Mouse (Mus musculus) limb, embryonic 14.5 days (tissue): ENCODE results near the gene Igsf9b. TPM values are rescaled to one million over a fixed set of nuclear protein-coding genes. Genes with fewer than 3 reads are reported as not detected.

Experiments used
- ATAC-seq: fragments of 200-750 bp; cut with Nextera tagmentation; 2 replicates; pipeline ENCODE4 v1.8.0; 2017; ENCODE audit warnings: low read depth, moderate number of reproducible peaks, moderate TSS enrichment; ENCODE audit not compliant: low FRiP score
- DNase-seq: peaks from one replicate; pipeline ENCODE4 v3.0.0-alpha.2; 2015; ENCODE audit warnings: low spot score
- H3K27ac ChIP-seq: fragments of 300-500 bp; sonication (generic); replicated peaks from 2 replicates; pipeline ENCODE4 v1.5.1; 2014; ENCODE audit warnings: low read depth, mild to moderate bottlenecking, low read length, moderate library complexity, mixed read lengths
- H3K27me3 ChIP-seq: fragments of 300-500 bp; sonication (generic); 2 replicates; pipeline ENCODE4 v1.6.1; 2014; ENCODE audit warnings: low read length, mixed read lengths; ENCODE audit not compliant: control insufficient read depth, insufficient read depth
- H3K36me3 ChIP-seq: fragments of 300-500 bp; sonication (generic); 2 replicates; pipeline ENCODE4 v1.6.1; 2014; ENCODE audit warnings: mild to moderate bottlenecking, low read length, moderate library complexity, mixed read lengths; ENCODE audit not compliant: control insufficient read depth, insufficient read depth
- H3K4me1 ChIP-seq: fragments of 300-500 bp; sonication (generic); 2 replicates; pipeline ENCODE4 v1.6.1; 2014; ENCODE audit warnings: antibody characterized with exemption, low read length, mixed read lengths; ENCODE audit not compliant: control insufficient read depth, insufficient read depth
- H3K4me2 ChIP-seq: fragments of 300-500 bp; sonication (generic); replicated peaks from 2 replicates; pipeline ENCODE4 v1.6.1; 2014; ENCODE audit warnings: low read depth, mild to moderate bottlenecking, low read length, moderate library complexity; ENCODE audit not compliant: severe bottlenecking
- H3K4me3 ChIP-seq: fragments of 300-500 bp; sonication (generic); replicated peaks from 2 replicates; pipeline ENCODE4 v1.5.1; 2014; ENCODE audit warnings: low read length
- H3K9ac ChIP-seq: fragments of 300-500 bp; sonication (generic); 2 replicates; pipeline ENCODE4 v1.6.1; 2014; ENCODE audit warnings: mild to moderate bottlenecking, low read depth, low read length, moderate library complexity; ENCODE audit not compliant: severe bottlenecking
- H3K9me3 ChIP-seq: fragments of 300-500 bp; sonication (generic); 2 replicates; pipeline ENCODE4 v1.6.1; 2016; ENCODE audit warnings: low read length; ENCODE audit not compliant: control insufficient read depth
- POLR2A ChIP-seq: fragments of 200-500 bp; IDR thresholded peaks from 2 replicates; pipeline ENCODE4 v1.8.0; 2012; ENCODE audit warnings: inconsistent platforms, mild to moderate bottlenecking, moderate library complexity, borderline replicate concordance; ENCODE audit not compliant: insufficient read depth, insufficient read length; ENCODE audit errors: extremely low read depth
- WGBS: fragments of 180-500 bp; shearing (Covaris S2); extraction: QIAGEN DNeasy Blood & Tissue Kit; methylation state at CpG from one replicate; pipeline ENCODE4 v1.1.7; 2014; 5-methylcytosine and 5-hydroxymethylcytosine counted together
- polyA plus RNA-seq, 2 experiments: library from polyadenylated mRNA; depleted of rRNA in 1 of 2; stranded (reverse) in 1 of 2; unstranded in 1 of 2; fragments of >200 nt; fragmentation: Nextera tagmentation in 1 of 2; extraction: Ambion mirVana in 1 of 2; gene quantifications; 2 replicates each; pipeline versions ENCODE4 v1.2.1 to v1.2.3; 2012 to 2014

The Igsf9b gene
- polyA plus RNA-seq, 2 experiments = 1.9 to 2.9 TPM

GRCm38 (mm10) chr9:27353082-27353481, 54.1 kb downstream of the Igsf9b start:
- no peak overlapping the region for H3K27ac ChIP-seq

GRCm38 (mm10) chr9:27357893-27358292, 58.9 kb downstream of the Igsf9b start:
- H3K9ac ChIP-seq = no peak overlapping the region
- ATAC-seq (no peak), DNase-seq (no peak)
- H3K4me1 ChIP-seq = no peaks in the 10 kb centered on the region
- no peaks in the 10 kb centered on the region for H3K36me3 ChIP-seq
- no peak for TF ChIP-seq POLR2A
- no peak overlapping the region for H3K4me3 ChIP-seq
- H3K9me3 ChIP-seq = no peaks in the 10 kb centered on the region
- no peak overlapping the region for H3K27ac ChIP-seq
- no peaks in the 10 kb centered on the region for H3K27me3 ChIP-seq
- 85% methylated on average over 6 of the region's 6 CpGs for WGBS
- no peak overlapping the region for H3K4me2 ChIP-seq

More at GRCm38 (mm10) chr9:27353082-27353481, 54.1 kb downstream of the Igsf9b start:
- H3K36me3 ChIP-seq = no peaks in the 10 kb centered on the region
- DNase-seq = no peak
- H3K4me3 ChIP-seq = no peak overlapping the region
- 78% methylated on average over 7 of the region's 7 CpGs for WGBS
- no peaks in the 10 kb centered on the region for H3K9me3 ChIP-seq
- ATAC-seq = no peak
- no peaks in the 10 kb centered on the region for H3K27me3 ChIP-seq
- H3K9ac ChIP-seq = no peak overlapping the region
- H3K4me1 ChIP-seq = no peaks in the 10 kb centered on the region
- H3K4me2 ChIP-seq = no peak overlapping the region
- TF ChIP-seq POLR2A = no peak

GRCm38 (mm10) chr9:27367231-27367630, 68.2 kb downstream of the Igsf9b start:
- Histone ChIP-seq H3K36me3 (no peaks in the 10 kb centered on the region), H3K27ac (no peak overlapping the region), H3K4me1 (no peaks in the 10 kb centered on the region), H3K4me2 (no peak overlapping the region), H3K9ac (no peak overlapping the region), H3K9me3 (no peaks in the 10 kb centered on the region), H3K4me3 (no peak overlapping the region), H3K27me3 (no peaks in the 10 kb centered on the region)
- no peak for ATAC-seq
- peak; percentile 20 for DNase-seq
- TF ChIP-seq POLR2A = no peak
- 60% methylated on average over 2 of the region's 2 CpGs for WGBS

GRCm38 (mm10) chr9:27369108-27369507, 70.1 kb downstream of the Igsf9b start:
- H3K4me1 ChIP-seq = no peaks in the 10 kb centered on the region
- TF ChIP-seq POLR2A = no peak
- H3K9me3 ChIP-seq = no peaks in the 10 kb centered on the region
- H3K36me3 ChIP-seq = no peaks in the 10 kb centered on the region
- WGBS = 20% methylated on average over 2 of the region's 2 CpGs
- H3K4me2 ChIP-seq = no peak overlapping the region
- no peak overlapping the region for H3K4me3 ChIP-seq
- no peaks in the 10 kb centered on the region for H3K27me3 ChIP-seq
- DNase-seq (no peak), ATAC-seq (no peak)
- H3K9ac ChIP-seq = no peak overlapping the region
- H3K27ac ChIP-seq = no peak overlapping the region

GRCm38 (mm10) chr9:27375746-27376145, 76.7 kb downstream of the Igsf9b start:
- no peak for ATAC-seq
- Histone ChIP-seq H3K36me3 (no peaks in the 10 kb centered on the region), H3K4me1 (no peaks in the 10 kb centered on the region), H3K9ac (no peak overlapping the region), H3K9me3 (no peaks in the 10 kb centered on the region), H3K4me2 (no peak overlapping the region), H3K4me3 (no peak overlapping the region), H3K27me3 (no peaks in the 10 kb centered on the region), H3K27ac (no peak overlapping the region)
- DNase-seq = no peak
- no peak for TF ChIP-seq POLR2A
- 74% methylated on average over 1 of the region's 1 CpGs for WGBS

- H3K4me3 ChIP-seq = no peak overlapping the region
- no peak for ATAC-seq
- no peak overlapping the region for H3K9ac ChIP-seq
- H3K4me1 ChIP-seq = no peaks in the 10 kb centered on the region
- no peaks in the 10 kb centered on the region for H3K27me3 ChIP-seq
- no peak overlapping the region for H3K4me2 ChIP-seq
- H3K36me3 ChIP-seq = no peaks in the 10 kb centered on the region
- DNase-seq = no peak
- no peaks in the 10 kb centered on the region for H3K9me3 ChIP-seq
- WGBS = 86% methylated on average over 3 of the region's 3 CpGs
- TF ChIP-seq POLR2A = no peak
- no peak overlapping the region for H3K27ac ChIP-seq
Observed at GRCm38 (mm10) chr9:27386951-27387350, 87.9 kb downstream of the Igsf9b start.
